Mouse (Mus musculus) left cerebral cortex, adult 2 months (tissue): ENCODE measurements around the gene Slc29a4. TPM values are rescaled to one million over a fixed set of nuclear protein-coding genes. Genes with fewer than 3 reads are reported as not detected.
A peak's percentile ranks its signal among the peaks of the same experiment; 100 is the strongest.

ENCODE experiments used
- DNase-seq, 2 experiments: peaks; one replicate each; pipeline ENCODE4 v3.0.0; 2021 to 2022; ENCODE audit warnings: low spot score in 2 of 2, mixed read lengths in 1 of 2; ENCODE audit errors: extremely low spot score in 1 of 2
- H3K27ac ChIP-seq: fragments of 200-600 bp; 2 replicates; pipeline ENCODE4 v1.8.1; 2022
- H3K4me3 ChIP-seq: fragments of 200-600 bp; 2 replicates; pipeline ENCODE4 v1.8.1; 2022
- CTCF ChIP-seq: fragments of 200-600 bp; IDR thresholded peaks from 2 replicates; pipeline ENCODE4 v1.8.1; 2022; ENCODE audit warnings: antibody characterized with exemption, mild to moderate bottlenecking, moderate library complexity
- intact Hi-C: fragments of 180-260 bp; cut with DNase I; formaldehyde crosslinking; loops from one replicate; pipeline ENCODE4 v1.15.1; 2025
- total RNA-seq, 2 experiments: library from RNA; stranded (reverse); gene quantifications; 2 replicates each; pipeline ENCODE4 v1.2.3; 2021

Gene Slc29a4
- total RNA-seq, 2 experiments from 2014 or later, result 10.1 to 11.2 TPM

DNA sequence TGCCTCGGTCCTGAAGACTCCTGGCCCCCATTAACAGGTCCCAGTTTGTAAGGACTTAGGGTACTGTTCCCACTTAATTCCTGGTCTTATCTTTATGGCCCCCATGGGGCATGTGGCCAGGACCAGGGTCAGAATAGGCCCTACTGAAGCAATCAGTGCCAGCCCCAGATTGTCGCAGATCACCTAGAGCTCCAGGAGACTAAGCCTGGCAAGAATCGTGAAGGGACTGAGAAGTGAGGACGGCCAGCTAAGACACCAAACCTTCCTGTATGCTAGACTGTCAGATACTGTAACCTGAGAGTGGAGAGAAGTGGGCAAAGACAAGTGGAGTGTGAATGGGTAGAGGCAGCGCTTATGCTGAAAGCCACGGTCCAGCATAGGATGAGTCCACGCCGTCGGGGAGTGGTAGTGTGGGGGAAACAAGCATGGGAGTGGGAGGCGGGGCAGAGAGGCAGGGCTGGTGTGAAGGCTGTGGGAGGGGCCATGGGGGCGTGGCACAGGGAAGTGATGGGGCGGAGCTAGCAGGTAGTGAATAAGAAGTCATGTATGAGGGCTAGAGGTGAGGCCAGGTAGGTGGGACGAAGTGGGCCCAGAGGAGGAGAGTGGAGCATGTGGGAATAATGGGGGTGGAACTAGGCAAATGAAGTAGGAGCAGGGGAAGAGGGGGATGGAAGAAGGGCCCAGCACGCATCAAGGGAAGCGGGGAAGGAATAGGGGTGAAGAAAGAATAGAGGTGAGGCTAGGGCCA is 8.7 kb downstream of the Slc29a4 start:
- no peak for TF ChIP-seq CTCF
- Histone ChIP-seq H3K27ac (no peak overlapping the region), H3K4me3 (no peak overlapping the region)
- intact Hi-C loops, result no loop called here
- DNase-seq, result no peak

DNA sequence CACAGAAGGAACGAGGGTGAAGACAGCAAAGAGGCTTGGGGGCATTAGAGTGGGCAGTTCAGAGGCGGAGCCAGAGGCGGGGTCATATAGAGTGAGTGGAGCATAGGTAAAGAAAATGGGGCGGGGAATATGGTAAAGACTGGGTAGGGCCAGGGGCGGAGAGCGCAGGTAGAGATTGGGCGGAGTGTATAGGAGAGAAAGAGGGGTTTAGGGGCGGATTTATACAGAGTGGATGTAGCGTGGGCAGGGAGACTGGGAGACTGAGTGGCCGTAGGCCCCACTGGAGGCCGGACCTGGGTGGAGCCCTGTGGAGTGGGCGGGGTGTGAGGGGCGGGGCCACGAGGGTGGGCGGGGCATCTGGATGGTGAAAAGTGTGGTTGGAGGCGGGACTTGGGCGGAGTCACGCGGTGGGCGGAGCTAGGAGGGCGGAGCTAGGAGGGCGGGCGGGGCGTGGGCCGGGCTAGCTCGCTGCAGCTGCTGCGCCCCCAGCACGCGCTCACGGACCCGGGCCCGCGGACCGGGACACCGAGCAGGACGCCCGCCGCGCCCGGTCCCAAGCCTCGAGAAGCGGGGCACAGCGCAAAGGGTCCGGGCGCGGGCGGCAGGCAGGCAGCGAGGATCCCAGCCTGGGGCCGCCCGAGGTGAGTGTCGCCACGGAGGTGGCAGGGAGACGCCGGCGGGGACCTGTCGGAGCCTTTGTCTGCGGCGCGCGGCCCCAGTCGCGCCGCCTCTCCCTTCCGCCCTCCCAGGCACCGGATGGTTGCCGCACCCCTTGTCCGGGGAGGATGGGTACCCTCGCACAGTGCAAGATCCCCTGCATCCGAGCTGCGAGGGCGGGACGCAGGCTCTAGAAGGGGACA is 9.6 kb downstream of the Slc29a4 start:
- intact Hi-C loops, result no loop called here
- H3K4me3 ChIP-seq, result peak overlapping the region; percentile 59
- no peak overlapping the region for H3K27ac ChIP-seq
- DNase-seq, result peak in 1 of 2 experiments; percentile 41
- no peak for TF ChIP-seq CTCF

DNA sequence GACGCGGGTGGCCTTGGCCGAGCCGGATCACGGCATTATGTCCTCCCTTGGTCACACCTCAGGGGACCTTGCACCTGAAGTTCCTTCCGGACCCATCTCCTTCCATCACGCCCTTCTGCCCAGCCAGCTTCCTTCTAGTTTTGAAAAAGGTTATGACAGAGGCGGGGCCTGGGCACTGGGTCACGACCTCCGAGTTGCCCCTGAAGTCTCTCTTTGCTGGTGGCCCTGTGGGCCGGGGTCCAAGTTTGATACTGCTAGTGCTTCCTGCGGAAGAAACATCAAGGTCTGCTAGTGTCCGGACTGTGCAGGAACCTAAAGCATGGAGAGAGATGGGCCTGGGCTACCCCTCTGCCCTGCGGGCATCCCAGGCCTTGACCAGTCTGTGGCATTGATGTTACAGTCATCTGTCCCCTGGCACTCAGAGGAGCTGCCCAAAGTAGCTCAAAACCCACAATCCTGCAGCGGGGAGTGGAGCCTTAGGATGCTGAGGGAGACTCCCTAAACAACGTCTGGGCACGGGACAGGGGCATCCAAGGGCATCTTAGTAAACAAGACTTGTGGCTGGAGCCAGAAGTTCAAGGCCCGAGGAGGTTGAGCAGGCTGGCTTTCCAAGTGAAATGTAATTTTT is 10.3 kb downstream of the Slc29a4 start:
- intact Hi-C loops, result no loop called here
- peak overlapping the region; percentile 59 for H3K4me3 ChIP-seq
- TF ChIP-seq CTCF, result no peak
- H3K27ac ChIP-seq, result no peak overlapping the region
- DNase-seq, result no peak

DNA sequence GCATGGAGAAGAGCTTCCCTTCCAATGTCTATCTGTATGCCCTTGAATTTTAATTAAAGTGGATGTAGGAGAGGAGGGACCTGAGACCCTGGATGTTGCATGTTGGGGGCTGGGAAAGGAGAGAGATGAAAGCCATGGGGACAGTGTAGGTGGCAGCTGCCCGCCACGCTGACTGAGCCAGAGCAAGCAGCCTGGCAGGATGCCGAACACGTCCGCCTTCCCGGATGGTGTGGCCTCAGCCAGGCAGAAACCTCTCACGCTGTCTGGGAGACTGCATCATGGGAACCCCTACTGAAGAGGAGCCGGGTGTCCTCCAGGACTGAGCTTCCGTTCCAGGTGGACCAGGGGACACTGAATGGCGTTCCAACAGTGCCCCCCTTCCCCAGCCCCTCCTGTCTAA is 11.3 kb downstream of the Slc29a4 start:
- intact Hi-C loops, result no loop called here
- no peak overlapping the region for H3K4me3 ChIP-seq
- H3K27ac ChIP-seq, result no peak overlapping the region
- DNase-seq, result peak in 1 of 2 experiments; percentile 67
- TF ChIP-seq CTCF, result no peak

DNA sequence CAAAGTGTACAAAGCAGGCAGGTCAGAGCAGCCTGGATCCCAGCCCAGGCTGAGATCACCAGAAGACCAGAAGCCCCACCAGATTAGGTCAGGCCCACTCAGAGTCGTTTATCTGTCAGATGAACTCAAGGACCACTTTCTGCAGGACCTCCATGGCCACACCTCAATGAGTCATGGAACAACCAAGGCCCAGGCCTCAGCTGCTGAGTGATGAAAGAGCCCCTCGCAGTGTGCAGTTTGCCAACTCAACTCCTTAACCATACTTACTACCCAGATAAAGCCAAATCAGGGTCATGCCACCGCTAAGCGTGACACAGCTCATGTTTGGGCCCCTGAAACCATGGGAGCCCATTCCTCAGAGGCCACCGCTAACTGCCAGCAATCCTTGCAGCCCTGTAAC is 15.4 kb downstream of the Slc29a4 start:
- no peak for DNase-seq
- intact Hi-C loops, result no loop called here
- no peak overlapping the region for H3K4me3 ChIP-seq
- H3K27ac ChIP-seq, result no peak overlapping the region
- no peak for TF ChIP-seq CTCF

DNA sequence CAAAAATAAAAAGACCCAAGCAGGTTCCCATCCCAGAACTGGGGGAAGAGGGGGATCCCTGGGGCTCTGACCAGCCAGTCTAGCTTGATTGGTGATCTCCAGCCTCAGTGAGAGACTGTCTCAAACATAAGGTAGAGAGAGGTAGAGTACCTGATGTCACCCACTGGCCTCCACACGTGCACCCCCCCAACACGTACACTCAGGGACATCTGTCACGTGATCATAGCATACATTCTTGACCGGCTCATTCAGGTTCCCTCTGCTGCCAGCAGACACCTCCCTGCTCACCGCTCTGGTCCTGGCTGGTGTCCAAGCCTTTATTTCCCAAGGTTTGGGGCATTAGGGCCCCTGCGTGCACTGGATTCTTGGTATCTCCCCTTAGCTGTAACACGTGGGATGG is 17.1 kb downstream of the Slc29a4 start:
- intact Hi-C loops, result no loop called here
- DNase-seq, result no peak
- Histone ChIP-seq H3K27ac (no peak overlapping the region), H3K4me3 (no peak overlapping the region)
- no peak for TF ChIP-seq CTCF

DNA sequence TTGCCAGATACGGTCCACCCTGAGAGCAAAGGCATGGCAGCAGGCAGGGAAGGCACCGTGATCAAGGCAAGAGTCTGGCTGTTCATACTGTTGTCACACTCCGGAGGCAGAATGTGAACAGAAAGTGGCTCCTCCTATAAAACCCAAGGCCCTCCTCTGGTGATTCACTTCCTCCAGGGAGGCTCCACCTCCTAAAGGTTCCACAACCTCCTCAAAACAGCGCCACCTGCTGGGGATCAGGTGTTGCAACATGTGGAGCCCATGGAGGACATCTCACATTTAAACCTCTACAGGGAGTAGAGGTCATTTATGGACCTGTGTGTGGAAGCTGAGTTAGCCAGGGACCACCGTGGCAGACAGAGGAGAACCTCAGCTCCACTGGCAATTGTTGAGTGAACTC is 20.1 kb downstream of the Slc29a4 start:
- TF ChIP-seq CTCF, result peak; percentile 24
- Histone ChIP-seq H3K4me3 (no peak overlapping the region), H3K27ac (no peak overlapping the region)
- intact Hi-C loops, result no loop called here
- no peak for DNase-seq

DNA sequence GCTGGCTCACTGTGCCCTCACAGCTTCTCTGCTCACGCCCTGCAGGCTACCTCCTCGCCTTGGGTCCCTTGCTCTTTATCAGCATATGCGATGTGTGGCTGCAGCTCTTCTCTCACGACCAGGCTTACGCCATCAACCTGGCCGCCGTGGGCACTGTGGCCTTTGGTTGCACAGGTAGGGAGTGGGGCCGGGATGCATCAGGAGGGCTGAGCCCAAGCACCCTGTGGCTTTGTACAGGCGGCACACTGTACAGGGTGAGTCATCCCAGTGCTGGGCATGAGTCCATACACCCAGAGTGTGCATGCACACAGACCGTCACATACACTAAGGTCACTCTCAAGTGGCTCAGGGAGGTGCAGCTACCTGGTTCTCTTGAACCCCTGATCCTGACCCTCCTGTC is 21.7 kb downstream of the Slc29a4 start:
- intact Hi-C loops, result no loop called here

DNA sequence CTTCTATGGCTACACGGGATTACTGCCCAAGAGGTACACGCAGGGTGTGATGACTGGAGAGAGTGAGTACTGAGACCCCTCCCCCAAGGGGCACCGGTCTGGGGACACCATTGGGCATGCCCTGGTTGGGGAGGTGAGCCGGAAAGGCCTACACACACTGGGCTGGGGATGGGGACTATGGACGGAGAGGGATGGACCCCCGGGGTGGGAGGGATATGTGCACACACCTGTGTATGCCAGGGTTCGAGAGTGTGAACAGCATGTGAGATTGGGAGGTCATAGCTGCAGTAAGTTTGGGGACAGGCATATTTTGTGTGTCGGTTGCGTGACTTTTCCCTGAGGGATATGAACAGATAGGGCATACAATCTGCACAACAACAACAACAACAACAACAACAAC is 22.7 kb downstream of the Slc29a4 start:
- DNase-seq, result no peak
- intact Hi-C loops, result loop anchor here (5.0 kb wide), 2 partner anchors 138 to 213 kb away; no protein-coding TSS in a partner anchor
- TF ChIP-seq CTCF, result no peak
- H3K4me3 ChIP-seq, result no peak overlapping the region
- no peak overlapping the region for H3K27ac ChIP-seq

More for the DNA sequence above, 21.7 kb downstream of the Slc29a4 start:
- H3K4me3 ChIP-seq, result no peak overlapping the region
- no peak overlapping the region for H3K27ac ChIP-seq
- no peak for DNase-seq
- no peak for TF ChIP-seq CTCF

DNA sequence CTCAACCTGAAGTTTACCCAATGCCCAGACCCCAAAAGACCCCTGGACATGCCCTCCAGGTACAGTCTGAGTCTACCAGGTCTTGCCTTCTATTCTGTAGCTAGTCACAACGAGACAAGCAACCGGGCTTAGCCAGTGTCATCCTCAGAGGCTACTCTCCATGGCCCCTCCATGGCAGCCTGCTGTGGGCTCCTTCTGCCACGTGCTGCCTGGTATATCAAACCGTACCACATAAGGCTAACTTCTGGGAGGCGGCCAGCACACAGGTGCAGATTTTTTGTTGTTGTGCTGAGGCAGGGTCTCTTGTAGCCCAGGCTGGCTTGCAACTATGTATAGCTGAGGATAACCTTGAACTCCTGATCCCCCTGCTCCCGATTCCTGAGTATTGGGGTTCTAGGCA is 23.7 kb downstream of the Slc29a4 start:
- intact Hi-C loops, result loop anchor here (2.0 to 5.0 kb wide), 3 partner anchors 85 to 214 kb away; no protein-coding TSS in a partner anchor
- H3K4me3 ChIP-seq, result no peak overlapping the region
- H3K27ac ChIP-seq, result no peak overlapping the region
- no peak for TF ChIP-seq CTCF
- DNase-seq, result no peak

DNA sequence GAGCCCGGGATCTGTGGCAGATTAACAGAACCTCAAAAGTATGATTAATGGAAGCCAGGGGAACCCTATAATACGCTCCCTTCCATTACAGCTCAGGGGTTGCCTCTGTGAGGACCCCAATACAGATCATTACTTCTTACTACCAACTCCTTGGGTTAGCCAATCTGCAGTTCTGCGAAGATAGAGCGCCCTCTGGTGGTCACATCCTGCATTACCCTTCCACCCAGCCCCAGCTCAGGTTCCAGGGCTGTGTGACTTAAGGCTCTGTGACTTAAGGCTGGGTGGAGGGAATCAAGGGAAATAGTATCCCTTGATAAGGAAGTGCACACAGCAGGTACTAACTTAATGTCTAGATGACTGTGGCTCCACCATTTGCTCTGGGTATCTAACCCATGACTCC is 25.7 kb downstream of the Slc29a4 start:
- peak; percentile 99 for TF ChIP-seq CTCF
- Histone ChIP-seq H3K27ac (no peak overlapping the region), H3K4me3 (no peak overlapping the region)
- intact Hi-C loops, result loop anchor here (1.0 to 5.0 kb wide), 5 partner anchors 45 to 216 kb away; no protein-coding TSS in a partner anchor
- DNase-seq, result peak; percentile 79 to 88

DNA sequence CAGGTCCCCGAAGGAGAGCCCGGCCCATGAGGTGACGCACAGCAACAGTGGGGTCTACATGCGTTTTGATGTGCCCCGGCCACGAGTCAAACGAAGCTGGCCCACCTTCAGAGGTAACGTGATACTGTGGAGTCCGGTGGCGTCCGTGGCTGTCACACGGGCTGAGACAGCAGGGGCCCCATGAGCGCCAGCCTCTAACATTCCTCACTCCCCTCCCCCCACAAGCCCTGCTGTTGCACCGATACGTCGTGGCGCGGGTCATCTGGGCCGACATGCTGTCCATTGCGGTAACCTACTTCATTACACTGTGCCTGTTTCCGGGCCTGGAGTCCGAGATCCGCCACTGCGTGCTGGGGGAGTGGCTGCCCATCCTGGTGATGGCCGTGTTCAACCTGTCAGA is 26.2 kb downstream of the Slc29a4 start:
- no peak for DNase-seq
- Histone ChIP-seq H3K27ac (no peak overlapping the region), H3K4me3 (no peak overlapping the region)
- intact Hi-C loops, result loop anchor here (1.0 to 5.0 kb wide), 5 partner anchors 45 to 216 kb away; no protein-coding TSS in a partner anchor
- no peak for TF ChIP-seq CTCF
